Mouse (Mus musculus) heart, postnatal 14 days (tissue): ENCODE measurements at regions not wholly inside any gene's neighbourhood (a gene's known extent, or its start where the extent isn't known, plus 50 kb on each side); places are given as distances from the start of the nearest gene placed in this dataset.

Experiments used
- DNase-seq, 2 experiments: peaks; one replicate each; pipeline ENCODE4 v3.0.0; 2021 to 2022
- intact Hi-C: fragments of 180-260 bp; cut with DNase I; formaldehyde crosslinking; loops from one replicate; pipeline ENCODE4 v1.15.1; 2025

DNA sequence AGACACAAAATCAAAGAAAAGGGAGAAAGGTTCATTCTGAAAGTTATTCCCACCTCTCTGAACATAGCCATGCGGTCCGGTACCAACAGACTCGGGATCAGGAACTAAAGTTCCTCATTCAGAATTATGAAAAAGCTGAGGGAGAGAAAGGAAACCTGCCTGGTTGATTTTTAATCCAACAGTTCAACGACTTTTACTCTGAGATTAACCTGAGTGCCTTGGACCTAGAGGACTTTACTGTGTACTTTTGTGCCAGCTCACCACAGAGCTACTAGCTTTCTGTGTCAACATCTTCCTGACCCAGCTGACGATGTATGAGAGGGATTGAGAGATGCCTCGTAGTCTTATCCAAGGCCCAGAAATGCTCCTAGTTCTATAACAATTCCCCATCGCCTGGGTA is 92.5 kb upstream of the 2210010C04Rik start:
- intact Hi-C loops, result no loop called here
- no peak for DNase-seq

DNA sequence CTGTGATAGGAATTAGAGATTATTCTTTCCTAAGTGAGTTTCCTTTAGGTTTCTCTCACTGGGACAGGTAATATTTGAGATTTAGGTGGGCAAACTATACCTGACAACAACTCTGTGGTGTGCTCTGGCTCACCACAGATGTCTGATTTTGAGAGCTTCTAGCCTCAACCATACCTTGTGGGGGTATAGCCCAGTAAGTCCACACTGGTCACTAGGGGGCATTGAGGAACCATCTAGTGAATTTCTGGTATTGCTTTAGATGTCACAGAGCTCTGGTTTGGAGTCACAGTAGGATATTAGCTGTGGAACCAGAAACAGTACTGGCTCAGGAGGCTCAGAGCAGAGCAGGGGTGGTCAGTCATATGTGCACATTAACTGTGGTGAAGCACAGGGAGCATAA is 91.5 kb upstream of the 2210010C04Rik start:
- intact Hi-C loops, result no loop called here
- DNase-seq, result no peak

GRCm38 (mm10) chr6:41121641-41122040 is 86.3 kb upstream of the 2210010C04Rik start:
- intact Hi-C loops, result no loop called here
- no peak for DNase-seq

GRCm38 (mm10) chr6:41119176-41119575 is 83.9 kb upstream of the 2210010C04Rik start:
- intact Hi-C loops, result no loop called here
- DNase-seq, result no peak

- peak; percentile 53 to 63 for DNase-seq
- intact Hi-C loops, result no loop called here
Observed at GRCm38 (mm10) chr6:41118201-41118976, 83.1 kb upstream of the 2210010C04Rik start.

DNA sequence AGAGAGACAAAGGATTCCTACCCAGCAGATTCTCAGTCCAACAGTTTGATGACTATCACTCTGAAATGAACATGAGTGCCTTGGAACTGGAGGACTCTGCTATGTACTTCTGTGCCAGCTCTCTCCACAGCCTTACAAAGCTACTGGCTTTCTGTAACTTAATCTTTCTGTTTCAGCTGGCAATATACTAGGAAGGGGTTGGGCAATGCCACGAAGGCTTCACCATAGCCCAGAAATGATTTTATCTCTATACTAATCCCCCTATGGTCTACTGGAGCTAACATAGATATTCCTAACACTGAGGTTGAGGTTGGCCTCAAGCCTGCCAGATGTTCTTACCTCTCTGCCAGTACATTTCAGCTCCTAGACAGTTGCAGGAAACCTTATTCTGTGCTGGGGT is 78.6 kb upstream of the 2210010C04Rik start:
- intact Hi-C loops, result no loop called here
- DNase-seq, result no peak

DNA sequence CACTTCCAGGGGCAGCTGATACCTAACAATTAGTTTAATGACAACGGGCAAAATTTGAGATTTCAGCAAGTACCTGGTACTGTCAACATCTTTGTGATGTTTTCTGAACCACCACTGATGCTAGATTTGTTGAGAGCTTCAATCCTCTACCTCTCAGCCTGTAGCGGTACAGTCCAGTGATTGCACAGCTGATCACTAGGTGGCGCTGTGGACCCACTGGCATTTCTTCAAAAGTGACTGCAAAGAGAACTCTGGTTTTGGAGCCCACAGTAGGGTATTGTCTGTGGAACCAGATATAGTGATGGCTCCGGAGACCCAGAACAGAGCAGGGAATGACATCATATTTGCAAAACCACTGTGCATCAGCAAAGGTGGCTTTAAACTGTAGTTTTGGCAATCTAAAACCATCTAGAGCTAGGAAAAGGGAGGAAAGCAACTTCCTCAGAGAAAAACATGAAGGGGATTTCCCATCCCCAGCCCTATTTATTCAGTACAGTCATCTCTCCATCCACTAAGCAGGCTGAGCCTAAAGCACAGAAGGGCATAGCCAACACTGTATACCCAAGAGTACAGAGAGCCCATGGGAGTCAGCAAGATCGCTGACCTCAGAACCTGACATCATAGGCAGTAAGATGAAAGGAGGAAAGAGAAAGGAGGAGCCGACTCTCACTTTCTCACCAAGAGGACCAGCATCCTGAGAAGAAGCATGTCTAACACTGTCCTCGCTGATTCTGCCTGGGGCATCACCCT is 77.7 kb upstream of the 2210010C04Rik start:
- peak; percentile 45 to 59 for DNase-seq
- intact Hi-C loops, result no loop called here

GRCm38 (mm10) chr6:41111829-41112228 is 76.5 kb upstream of the 2210010C04Rik start:
- DNase-seq, result no peak
- intact Hi-C loops, result no loop called here

GRCm38 (mm10) chr6:41108897-41109296 is 73.6 kb upstream of the 2210010C04Rik start:
- no peak for DNase-seq
- intact Hi-C loops, result no loop called here

- intact Hi-C loops, result no loop called here
- no peak for DNase-seq
Observed at GRCm38 (mm10) chr6:41103689-41104400, 68.5 kb upstream of the 2210010C04Rik start.

GRCm38 (mm10) chr6:41101997-41102396 is 66.7 kb upstream of the 2210010C04Rik start:
- intact Hi-C loops, result no loop called here
- no peak for DNase-seq

GRCm38 (mm10) chr6:41100258-41100657 is 64.9 kb upstream of the 2210010C04Rik start:
- no peak for DNase-seq
- intact Hi-C loops, result no loop called here

DNA sequence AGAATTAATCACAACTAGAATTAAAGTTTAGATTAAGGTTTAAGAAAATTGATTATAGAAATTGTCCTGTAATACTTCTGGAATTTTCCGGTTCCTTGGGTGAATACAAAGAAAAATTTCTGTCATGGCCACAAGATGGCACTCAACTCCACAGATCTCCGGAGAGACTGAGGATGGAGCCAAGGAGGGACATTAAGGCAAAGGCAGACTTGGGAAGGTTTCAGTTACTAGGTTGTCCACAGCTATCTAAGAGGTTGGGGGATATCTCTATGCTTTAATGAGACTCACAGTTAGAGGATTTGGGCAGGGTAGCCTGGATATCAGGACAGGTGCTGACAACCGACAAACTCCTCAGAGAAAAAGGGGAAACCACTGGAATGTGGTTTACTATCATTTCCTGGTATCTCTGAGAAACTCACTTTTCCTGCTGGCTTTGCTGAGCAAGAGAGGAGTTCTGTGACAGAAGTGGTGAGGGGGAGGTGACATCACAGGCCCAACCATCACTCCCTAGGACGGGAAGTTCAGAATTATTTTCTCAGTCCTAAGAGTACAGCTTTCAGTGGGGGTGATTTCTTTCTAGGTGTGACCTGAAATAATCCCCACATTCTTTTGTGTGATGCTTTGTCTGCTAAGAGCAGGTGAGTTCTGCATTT is 56.0 kb upstream of the 2210010C04Rik start:
- peak in 1 of 2 experiments; percentile 5 for DNase-seq
- intact Hi-C loops, result no loop called here
